Mouse (Mus musculus) neural tube, embryonic 13.5 days (tissue): Measurements from ENCODE around the gene Slc16a13. TPM values are rescaled to one million over a fixed set of nuclear protein-coding genes. Genes with fewer than 3 reads are reported as not detected.

Source experiments
- ATAC-seq: fragments of 200-750 bp; cut with Nextera tagmentation; 2 replicates; pipeline ENCODE4 v1.8.0; 2017; ENCODE audit warnings: low read depth, mild to moderate bottlenecking, moderate TSS enrichment, moderate library complexity
- H3K27ac ChIP-seq: fragments of 300-500 bp; sonication (generic); replicated peaks from 2 replicates; pipeline ENCODE4 v1.5.1; 2015; ENCODE audit warnings: moderate library complexity, mild to moderate bottlenecking, inconsistent platforms
- H3K27me3 ChIP-seq: fragments of 300-500 bp; sonication (generic); 2 replicates; pipeline ENCODE4 v1.6.1; 2015; ENCODE audit warnings: mild to moderate bottlenecking, inconsistent platforms
- H3K36me3 ChIP-seq: fragments of 300-500 bp; sonication (generic); 2 replicates; pipeline ENCODE4 v1.6.1; 2015; ENCODE audit warnings: mild to moderate bottlenecking, inconsistent platforms
- H3K4me1 ChIP-seq: fragments of 300-500 bp; sonication (generic); replicated peaks from 2 replicates; pipeline ENCODE4 v1.6.1; 2015; ENCODE audit warnings: inconsistent platforms
- H3K4me2 ChIP-seq: fragments of 300-500 bp; sonication (generic); 2 replicates; pipeline ENCODE4 v1.6.1; 2015; ENCODE audit warnings: inconsistent platforms, mild to moderate bottlenecking, moderate library complexity
- H3K4me3 ChIP-seq: fragments of 300-500 bp; sonication (generic); 2 replicates; pipeline ENCODE4 v1.5.1; 2015; ENCODE audit warnings: mild to moderate bottlenecking, inconsistent platforms
- H3K9ac ChIP-seq: fragments of 300-500 bp; sonication (generic); 2 replicates; pipeline ENCODE4 v1.6.1; 2015; ENCODE audit warnings: moderate library complexity, mild to moderate bottlenecking, inconsistent platforms
- H3K9me3 ChIP-seq: fragments of 300-500 bp; sonication (generic); 2 replicates; pipeline ENCODE4 v1.6.1; 2016; ENCODE audit warnings: inconsistent platforms
- WGBS: fragments of 180-500 bp; shearing (Covaris S2); methylation state at CpG from one replicate; pipeline ENCODE4 v1.1.7; 2015; 5-methylcytosine and 5-hydroxymethylcytosine counted together
- polyA plus RNA-seq: library from polyadenylated mRNA; unstranded; fragments of >200 nt; fragmentation: Nextera tagmentation; extraction: Ambion mirVana; gene quantifications from 2 replicates; pipeline ENCODE4 v1.2.1, GENCODE M21; 2015

Gene Slc16a13
- polyA plus RNA-seq, 1 experiment from 2014 or later = 15.8 TPM

DNA sequence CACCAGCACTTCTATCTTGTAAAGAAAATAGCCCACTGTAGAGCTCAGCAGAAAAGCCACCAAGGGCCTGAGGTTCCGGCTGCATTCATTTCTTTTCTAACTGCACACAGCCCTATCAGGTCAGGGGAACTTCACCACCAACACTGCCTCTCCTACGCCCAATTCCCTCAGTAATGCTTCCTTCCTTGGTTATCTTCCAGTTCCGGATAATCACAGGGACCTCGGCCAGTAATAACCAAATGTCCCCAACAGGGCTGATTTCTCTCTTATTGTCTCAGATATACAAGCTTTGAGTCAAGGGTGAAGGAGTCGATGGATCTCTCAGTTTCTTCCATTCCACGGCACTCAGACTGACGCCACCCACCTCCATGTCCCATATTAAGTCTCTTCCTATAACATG is 13.6 kb downstream of the Slc16a13 start:
- H3K4me3 ChIP-seq = no peak overlapping the region
- no peak for ATAC-seq

DNA sequence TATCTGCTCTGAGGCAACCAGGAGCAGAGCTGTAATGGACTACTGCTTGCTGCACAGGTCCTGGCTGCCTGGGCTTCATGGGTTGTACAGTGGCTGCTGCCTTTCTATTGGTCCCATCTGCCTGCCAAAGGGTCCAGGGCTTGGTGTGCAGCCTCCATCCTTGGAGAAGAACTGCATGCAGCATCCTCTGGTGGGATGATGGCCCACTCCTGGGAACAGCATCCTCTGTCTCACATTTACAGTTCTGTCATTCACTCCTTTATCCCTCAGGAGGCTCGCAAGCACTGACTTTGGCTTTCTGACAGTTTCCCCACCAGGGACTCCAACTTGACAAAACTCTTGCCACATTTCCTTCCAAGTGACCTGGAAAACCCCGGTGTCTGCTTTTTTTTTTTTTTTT is 14.1 kb downstream of the Slc16a13 start:
- 84% methylated on average over 2 of the region's 2 CpGs for WGBS
- Histone ChIP-seq H3K9me3 (no peaks in the 10 kb centered on the region), H3K36me3 (no peaks in the 10 kb centered on the region), H3K9ac (no peak overlapping the region), H3K27me3 (peaks cover 10% of the 10 kb centered on the region), H3K27ac (no peak overlapping the region), H3K4me1 (no peaks in the 10 kb centered on the region), H3K4me2 (no peak overlapping the region), H3K4me3 (no peak overlapping the region)
- no peak for ATAC-seq

More for the DNA sequence above, 13.6 kb downstream of the Slc16a13 start:
- Histone ChIP-seq H3K27ac (no peak overlapping the region), H3K27me3 (peaks cover 15% of the 10 kb centered on the region), H3K4me2 (no peak overlapping the region), H3K36me3 (no peaks in the 10 kb centered on the region), H3K9ac (no peak overlapping the region), H3K9me3 (no peaks in the 10 kb centered on the region), H3K4me1 (no peaks in the 10 kb centered on the region)
- WGBS = 82% methylated on average over 7 of the region's 7 CpGs

DNA sequence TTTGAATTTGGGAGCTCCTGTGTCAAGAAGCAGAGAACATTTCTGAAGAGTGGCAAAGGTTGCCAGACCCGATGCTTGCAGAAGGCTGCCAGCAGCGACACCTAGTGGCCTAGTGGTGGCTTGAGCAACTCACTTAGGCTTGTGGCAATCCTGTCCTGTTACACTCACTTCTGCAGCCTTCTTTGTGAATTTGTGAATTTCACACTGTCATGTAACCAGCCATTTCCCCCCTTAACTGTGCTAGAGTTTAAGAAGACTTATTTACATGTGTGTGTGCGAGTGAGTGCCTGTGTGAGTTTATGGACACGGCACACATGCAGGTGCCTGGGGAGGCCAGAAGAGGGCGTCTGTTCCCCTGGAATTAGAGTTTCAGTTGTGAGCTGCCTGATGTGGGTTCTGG is 19.2 kb downstream of the Slc16a13 start:
- 35% methylated on average over 5 of the region's 5 CpGs for WGBS
- H3K27ac ChIP-seq = no peak overlapping the region
- no peaks in the 10 kb centered on the region for H3K9me3 ChIP-seq
- H3K4me3 ChIP-seq = no peak overlapping the region
- ATAC-seq = no peak
- H3K9ac ChIP-seq = no peak overlapping the region
- no peak overlapping the region for H3K4me2 ChIP-seq
- no peaks in the 10 kb centered on the region for H3K4me1 ChIP-seq
- H3K27me3 ChIP-seq = no peaks in the 10 kb centered on the region
- H3K36me3 ChIP-seq = no peaks in the 10 kb centered on the region

DNA sequence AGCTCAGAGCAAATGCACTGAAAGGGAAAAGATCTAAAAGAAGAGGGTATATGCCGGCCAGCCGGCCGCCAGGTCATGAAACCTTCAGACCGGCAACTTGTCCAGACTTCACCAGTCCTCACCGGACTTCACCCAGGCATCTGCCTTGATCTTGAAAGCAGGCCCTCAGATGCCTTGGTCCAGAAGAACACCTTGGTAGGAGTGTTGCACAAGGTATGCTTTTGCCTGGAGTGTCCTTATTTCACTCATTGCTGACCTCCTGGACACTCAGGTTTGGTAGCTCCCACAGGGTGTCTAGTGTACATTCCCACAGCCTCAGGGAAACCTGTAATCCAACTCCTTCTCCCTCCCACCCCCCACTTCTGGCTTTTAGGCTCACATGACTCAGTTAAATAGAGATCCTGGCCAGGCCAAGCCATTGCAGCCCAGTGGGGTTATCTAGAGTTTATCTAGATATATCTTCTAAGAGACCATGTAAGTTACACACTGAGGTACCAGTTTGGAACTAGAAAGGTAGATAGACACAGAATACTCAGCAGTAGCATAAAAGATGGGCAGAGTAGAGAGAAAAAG is 20.7 kb downstream of the Slc16a13 start:
- Histone ChIP-seq H3K4me1 (no peaks in the 10 kb centered on the region), H3K9ac (no peak overlapping the region), H3K4me2 (no peak overlapping the region), H3K4me3 (no peak overlapping the region), H3K36me3 (no peaks in the 10 kb centered on the region), H3K27me3 (no peaks in the 10 kb centered on the region), H3K27ac (no peak overlapping the region), H3K9me3 (no peaks in the 10 kb centered on the region)
- WGBS = 90% methylated on average over 5 of the region's 5 CpGs
- no peak for ATAC-seq

DNA sequence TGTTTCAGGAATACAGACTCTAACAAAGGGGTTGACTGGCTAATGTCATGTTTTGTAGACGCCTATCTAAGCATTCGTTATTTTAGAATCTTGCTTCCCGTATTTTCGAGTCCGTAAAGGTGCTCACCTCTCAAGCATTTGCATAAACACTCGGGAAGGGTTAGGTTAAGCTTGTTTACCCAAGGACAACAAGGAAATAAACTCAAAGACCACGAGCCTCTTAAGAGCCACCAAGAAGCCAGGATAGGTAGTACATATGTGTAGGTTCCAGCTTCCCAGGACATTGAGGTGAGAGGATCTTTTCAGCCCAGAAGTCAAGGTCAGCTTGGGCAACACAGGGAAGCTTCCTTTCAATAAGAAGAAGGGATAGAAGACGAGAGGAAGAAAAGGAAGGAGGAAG is 21.8 kb downstream of the Slc16a13 start:
- no peak overlapping the region for H3K9ac ChIP-seq
- no peaks in the 10 kb centered on the region for H3K9me3 ChIP-seq
- H3K27ac ChIP-seq = no peak overlapping the region
- H3K36me3 ChIP-seq = no peaks in the 10 kb centered on the region
- no peaks in the 10 kb centered on the region for H3K27me3 ChIP-seq
- 83% methylated on average over 8 of the region's 8 CpGs for WGBS
- no peak overlapping the region for H3K4me3 ChIP-seq
- no peak overlapping the region for H3K4me2 ChIP-seq
- no peak for ATAC-seq
- no peaks in the 10 kb centered on the region for H3K4me1 ChIP-seq

DNA sequence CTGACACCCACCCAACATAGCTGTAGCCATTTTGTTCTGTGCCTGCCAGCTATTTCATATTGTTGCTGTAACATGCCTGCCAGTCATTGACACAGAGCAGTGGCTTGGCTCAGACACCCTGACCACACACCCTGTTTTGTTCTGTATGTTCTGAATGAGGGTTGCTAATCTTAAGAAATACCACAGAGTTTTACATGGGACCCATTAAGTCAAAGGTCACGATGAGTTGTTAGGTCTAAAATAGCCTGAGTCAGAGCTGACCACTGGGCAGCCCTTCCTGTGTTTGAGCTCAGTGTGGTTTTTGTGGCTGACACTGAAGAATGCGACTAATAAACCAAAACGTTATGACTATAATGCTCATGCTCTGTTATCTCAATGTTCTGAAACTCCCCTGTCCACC is 22.5 kb downstream of the Slc16a13 start:
- Histone ChIP-seq H3K27ac (no peak overlapping the region), H3K36me3 (no peaks in the 10 kb centered on the region), H3K4me1 (no peaks in the 10 kb centered on the region), H3K4me3 (no peak overlapping the region), H3K27me3 (no peaks in the 10 kb centered on the region), H3K9ac (no peak overlapping the region), H3K9me3 (no peaks in the 10 kb centered on the region), H3K4me2 (no peak overlapping the region)
- no peak for ATAC-seq
- 85% methylated on average over 3 of the region's 3 CpGs for WGBS

DNA sequence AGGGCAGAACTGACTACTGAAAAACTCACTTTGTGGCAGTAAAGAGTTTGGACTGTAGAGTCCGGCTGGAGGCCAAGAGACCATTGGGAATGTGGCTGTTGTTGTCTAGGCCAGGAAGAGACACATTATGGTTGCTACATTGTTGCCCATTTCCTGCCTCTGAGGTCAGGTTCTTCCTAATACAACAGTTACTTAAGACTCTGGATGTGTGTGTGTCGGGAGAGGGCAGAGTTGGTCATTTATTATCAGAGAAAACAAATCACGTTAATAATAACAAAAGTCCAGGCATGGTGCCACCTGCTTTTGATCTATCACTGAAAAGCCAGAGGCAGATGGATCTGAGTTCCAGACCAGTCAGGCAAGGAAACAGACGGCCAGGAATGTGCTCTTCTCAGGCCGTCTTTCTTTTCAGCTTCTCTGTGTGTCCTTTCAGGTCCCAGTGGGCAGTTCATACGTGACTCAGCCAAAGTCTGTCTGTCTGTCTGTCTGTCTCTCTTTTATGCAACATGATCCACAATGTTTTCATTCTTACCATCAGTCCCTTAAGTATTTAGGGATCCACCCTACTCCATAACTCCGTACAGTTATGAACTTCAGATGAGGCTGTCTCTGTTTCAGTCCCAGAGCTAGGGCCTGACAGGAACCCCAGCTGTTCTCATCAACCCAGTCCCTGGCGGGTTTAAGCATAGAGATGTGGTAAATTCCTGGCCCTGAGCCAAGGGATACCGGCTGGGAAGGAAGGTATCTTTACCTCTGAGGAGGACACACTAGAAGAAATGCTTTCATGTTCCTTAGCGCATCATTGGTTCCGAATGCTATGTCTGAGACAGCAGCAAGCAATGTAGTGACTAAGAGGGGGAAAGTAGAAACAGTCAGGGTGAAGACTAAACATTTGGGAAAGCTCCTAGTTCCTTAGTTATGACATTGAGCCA is 27.2 kb downstream of the Slc16a13 start:
- Histone ChIP-seq H3K9me3 (no peaks in the 10 kb centered on the region), H3K9ac (no peak overlapping the region), H3K4me3 (no peak overlapping the region), H3K4me1 (no peaks in the 10 kb centered on the region), H3K27ac (no peak overlapping the region), H3K36me3 (no peaks in the 10 kb centered on the region), H3K4me2 (no peak overlapping the region), H3K27me3 (no peaks in the 10 kb centered on the region)
- ATAC-seq = no peak
- 61% methylated on average over 11 of the region's 11 CpGs for WGBS

DNA sequence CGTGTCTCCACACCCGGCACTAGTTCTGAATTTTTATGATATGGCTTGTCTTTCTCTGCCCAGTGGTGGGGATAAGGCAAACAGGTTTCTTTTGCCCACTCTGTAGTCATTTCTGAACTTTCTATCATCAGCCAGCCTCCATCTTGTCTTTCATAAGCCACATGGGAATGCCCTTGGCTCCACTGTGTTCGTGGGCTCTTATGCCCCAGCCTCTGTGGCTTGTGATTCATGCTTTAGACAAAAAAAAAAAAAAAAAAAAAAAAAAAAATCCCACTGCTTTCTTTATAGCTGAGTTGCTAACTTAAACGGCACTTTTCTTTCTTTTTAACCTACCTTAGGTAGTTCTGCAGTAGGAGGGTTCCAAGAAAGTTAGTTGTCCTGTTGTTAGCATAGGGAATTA is 28.7 kb downstream of the Slc16a13 start:
- Histone ChIP-seq H3K36me3 (no peaks in the 10 kb centered on the region), H3K4me2 (no peak overlapping the region), H3K9me3 (no peaks in the 10 kb centered on the region), H3K27me3 (no peaks in the 10 kb centered on the region), H3K9ac (no peak overlapping the region), H3K4me3 (no peak overlapping the region), H3K27ac (no peak overlapping the region), H3K4me1 (no peaks in the 10 kb centered on the region)
- ATAC-seq = no peak
- 74% methylated on average over 4 of the region's 4 CpGs for WGBS

DNA sequence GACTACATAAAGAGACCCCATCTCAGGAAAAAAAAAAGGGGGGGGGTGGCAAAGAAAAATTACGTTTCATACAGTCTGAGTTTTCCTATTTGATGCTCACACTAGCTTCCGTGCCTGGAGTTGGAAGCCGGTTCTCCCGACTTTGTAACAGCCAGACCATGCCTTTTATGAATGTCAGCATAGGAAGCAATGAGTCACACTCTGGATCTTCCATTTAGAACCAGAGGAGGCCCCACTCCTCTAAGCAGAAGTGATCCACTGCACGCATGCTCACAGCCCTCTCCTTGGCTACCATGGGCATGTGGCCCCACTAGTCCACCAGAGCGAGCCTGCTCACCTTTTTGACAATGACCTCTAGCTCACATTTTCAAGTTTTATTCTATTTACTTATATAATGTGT is 29.7 kb downstream of the Slc16a13 start:
- H3K27me3 ChIP-seq = no peaks in the 10 kb centered on the region
- ATAC-seq = no peak
- no peak overlapping the region for H3K4me2 ChIP-seq
- H3K36me3 ChIP-seq = no peaks in the 10 kb centered on the region
- H3K4me3 ChIP-seq = no peak overlapping the region
- no peak overlapping the region for H3K9ac ChIP-seq
- H3K9me3 ChIP-seq = no peaks in the 10 kb centered on the region
- 88% methylated on average over 6 of the region's 6 CpGs for WGBS
- no peak overlapping the region for H3K27ac ChIP-seq
- H3K4me1 ChIP-seq = no peaks in the 10 kb centered on the region

DNA sequence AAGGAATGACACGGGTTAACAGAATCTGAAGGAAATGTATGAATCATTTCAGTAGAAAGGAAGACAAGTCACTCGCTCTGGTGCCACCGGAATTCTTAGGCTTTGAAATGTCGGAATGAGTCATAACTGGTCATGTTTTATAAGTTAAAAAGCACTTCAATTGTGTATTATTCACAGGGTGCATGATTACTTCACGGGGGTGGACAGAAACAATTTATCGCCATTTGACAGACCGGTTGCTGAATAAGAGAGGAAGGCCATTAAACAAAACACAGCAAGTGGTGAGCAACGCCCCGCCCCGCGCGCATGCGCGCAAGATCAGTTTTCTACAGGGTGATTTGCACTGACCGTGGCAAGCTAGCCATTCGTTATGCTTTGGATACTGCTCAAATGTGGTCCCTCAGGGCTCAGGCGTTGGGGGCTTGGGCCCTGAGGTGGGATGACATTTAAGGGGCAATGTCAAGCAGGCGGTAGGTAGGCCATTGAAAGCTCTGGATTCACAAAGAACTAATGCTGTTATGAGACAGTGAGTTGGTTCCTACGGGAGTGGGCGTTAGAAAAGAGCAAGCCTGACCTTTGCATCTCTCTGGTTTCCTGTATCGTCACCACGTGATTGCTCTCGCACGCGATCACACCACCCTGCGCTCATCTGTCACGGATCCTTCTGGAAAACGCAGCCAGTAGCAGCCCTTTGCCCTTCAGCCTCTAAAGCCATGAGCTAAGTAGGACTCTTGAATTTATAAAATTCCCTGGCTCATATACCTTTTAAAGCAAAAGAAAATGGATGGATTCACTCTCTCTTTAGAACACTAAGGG is 31.3 kb downstream of the Slc16a13 start:
- H3K4me1 ChIP-seq = no peaks in the 10 kb centered on the region
- WGBS = 66% methylated on average over 28 of the region's 28 CpGs
- no peak overlapping the region for H3K27ac ChIP-seq
- no peaks in the 10 kb centered on the region for H3K9me3 ChIP-seq
- no peak for ATAC-seq
- H3K36me3 ChIP-seq = no peaks in the 10 kb centered on the region
- no peak overlapping the region for H3K9ac ChIP-seq
- no peaks in the 10 kb centered on the region for H3K27me3 ChIP-seq
- H3K4me2 ChIP-seq = no peak overlapping the region
- H3K4me3 ChIP-seq = no peak overlapping the region

DNA sequence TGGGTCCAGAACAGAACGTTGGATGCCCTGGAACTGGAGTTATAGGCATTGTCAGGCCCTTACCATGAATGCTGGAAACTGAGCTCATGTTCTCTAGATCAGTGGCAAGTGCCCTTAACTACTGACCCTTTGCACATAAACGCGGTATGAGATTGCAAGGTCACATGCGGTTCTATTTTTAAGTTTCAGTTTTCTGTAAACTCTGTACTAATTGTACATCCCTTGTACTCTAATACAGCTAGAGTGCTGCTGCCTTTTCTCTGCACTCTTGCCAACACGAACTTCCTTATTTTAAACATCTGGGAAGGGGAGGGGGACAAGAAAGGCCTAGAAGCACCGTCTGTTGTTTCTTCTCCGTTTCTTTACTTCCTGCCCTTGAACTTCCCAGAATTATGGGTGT is 35.7 kb downstream of the Slc16a13 start:
- H3K27ac ChIP-seq = no peak overlapping the region
- H3K9me3 ChIP-seq = no peaks in the 10 kb centered on the region
- no peak overlapping the region for H3K4me3 ChIP-seq
- no peak overlapping the region for H3K4me2 ChIP-seq
- H3K9ac ChIP-seq = no peak overlapping the region
- ATAC-seq = no peak
- H3K4me1 ChIP-seq = no peaks in the 10 kb centered on the region
- H3K36me3 ChIP-seq = no peaks in the 10 kb centered on the region
- 82% methylated on average over 7 of the region's 7 CpGs for WGBS
- no peaks in the 10 kb centered on the region for H3K27me3 ChIP-seq

DNA sequence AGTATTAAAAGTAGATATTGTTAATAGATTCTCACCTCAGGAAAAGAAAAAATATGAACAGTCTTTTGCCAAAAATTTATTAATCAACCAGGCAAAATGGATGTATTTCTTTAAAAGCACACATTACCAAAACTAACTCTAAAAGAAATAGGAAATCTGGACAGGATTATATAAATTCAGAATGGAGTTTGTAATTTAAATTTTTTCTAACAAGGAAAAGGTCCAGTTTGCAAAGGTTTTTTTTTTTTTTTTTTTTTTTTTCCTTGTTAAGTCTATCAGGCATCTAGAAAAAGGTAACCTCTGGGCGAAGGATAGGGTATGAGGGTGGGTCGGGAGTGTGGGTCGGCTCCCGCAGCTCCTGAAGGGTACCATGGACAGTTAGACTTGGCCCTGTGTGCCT is 40.4 kb downstream of the Slc16a13 start:
- 95% methylated on average over 4 of the region's 4 CpGs for WGBS
- no peak for ATAC-seq
- no peaks in the 10 kb centered on the region for H3K4me1 ChIP-seq
- H3K9ac ChIP-seq = no peak overlapping the region
- H3K9me3 ChIP-seq = no peaks in the 10 kb centered on the region
- H3K27ac ChIP-seq = no peak overlapping the region
- no peaks in the 10 kb centered on the region for H3K36me3 ChIP-seq
- no peak overlapping the region for H3K4me3 ChIP-seq
- no peak overlapping the region for H3K4me2 ChIP-seq
- H3K27me3 ChIP-seq = no peaks in the 10 kb centered on the region
